Mouse (Mus musculus) liver, postnatal 0 days (tissue): ENCODE data around the gene Abraxas2. TPM values are rescaled to one million over a fixed set of nuclear protein-coding genes. Genes with fewer than 3 reads are reported as not detected.

Experiments
- ATAC-seq: fragments of 200-750 bp; cut with Nextera tagmentation; 2 replicates; pipeline ENCODE4 v1.8.0; 2017; ENCODE audit warnings: mild to moderate bottlenecking, moderate library complexity
- DNase-seq: peaks from one replicate; pipeline ENCODE4 v3.0.0-alpha.2; 2016
- H3K27ac ChIP-seq: fragments of 300-500 bp; sonication (generic); 2 replicates; pipeline ENCODE4 v1.5.1; 2014; ENCODE audit warnings: antibody characterized with exemption, moderate library complexity, mild to moderate bottlenecking, low read depth
- H3K27me3 ChIP-seq: fragments of 300-500 bp; sonication (generic); 2 replicates; pipeline ENCODE4 v1.6.1; 2014; ENCODE audit warnings: low read length, control low read depth, mixed read lengths; ENCODE audit not compliant: insufficient read depth
- H3K36me3 ChIP-seq: fragments of 300-500 bp; sonication (generic); replicated peaks from 2 replicates; pipeline ENCODE4 v1.6.1; 2014; ENCODE audit warnings: mild to moderate bottlenecking, control low read depth, low read length, moderate library complexity, mixed read lengths; ENCODE audit not compliant: insufficient read depth
- H3K4me1 ChIP-seq: fragments of 300-500 bp; sonication (generic); 2 replicates; pipeline ENCODE4 v1.6.1; 2014; ENCODE audit warnings: antibody characterized with exemption, mild to moderate bottlenecking, control low read depth; ENCODE audit not compliant: insufficient read depth
- H3K4me2 ChIP-seq: fragments of 300-500 bp; sonication (generic); 2 replicates; pipeline ENCODE4 v1.6.1; 2014; ENCODE audit warnings: low read depth, mild to moderate bottlenecking, low read length, moderate library complexity, mixed read lengths
- H3K4me3 ChIP-seq: fragments of 300-500 bp; sonication (generic); 2 replicates; pipeline ENCODE4 v1.5.1; 2014; ENCODE audit warnings: low read depth, low read length
- H3K9ac ChIP-seq: fragments of 300-500 bp; sonication (generic); replicated peaks from 2 replicates; pipeline ENCODE4 v1.6.1; 2014; ENCODE audit warnings: mild to moderate bottlenecking, moderate library complexity
- H3K9me3 ChIP-seq: fragments of 300-500 bp; sonication (generic); 2 replicates; pipeline ENCODE4 v1.6.1; 2016; ENCODE audit warnings: mild to moderate bottlenecking, control low read depth, low read length, mixed read lengths
- CTCF ChIP-seq: sonication (generic); IDR thresholded peaks from 2 replicates; pipeline ENCODE4 v1.5.1; 2016; ENCODE audit warnings: antibody characterized with exemption, low read depth
- EP300 ChIP-seq: IDR thresholded peaks from 2 replicates; pipeline ENCODE4 v1.6.1; 2016; ENCODE audit warnings: antibody characterized with exemption, low read depth, mild to moderate bottlenecking
- WGBS: fragments of 180-500 bp; shearing (Covaris S2); extraction: QIAGEN DNeasy Blood & Tissue Kit; methylation state at CpG from one replicate; pipeline ENCODE4 v1.1.7; 2014; ENCODE audit not compliant: insufficient replicate concordance; 5-methylcytosine and 5-hydroxymethylcytosine counted together
- polyA plus RNA-seq: library from polyadenylated mRNA; unstranded; fragments of >200 nt; fragmentation: Nextera tagmentation; extraction: Ambion mirVana; gene quantifications from 2 replicates; pipeline ENCODE4 v1.2.1, GENCODE M21; 2015

The Abraxas2 gene
- polyA plus RNA-seq, 1 experiment from 2014 or later = 15.5 TPM

- Histone ChIP-seq H3K4me1 (peaks cover 6% of the 10 kb centered on the region), H3K9ac (no peak overlapping the region; the same call in 1 of the 2 replicates), H3K36me3 (no peaks in the 10 kb centered on the region), H3K4me2 (peak overlapping the region; percentile 67), H3K27me3 (no peaks in the 10 kb centered on the region), H3K4me3 (peak overlapping the region; percentile 84), H3K27ac (peak overlapping the region; percentile 100; the same call in 1 of the 2 replicates), H3K9me3 (no peaks in the 10 kb centered on the region)
- ATAC-seq (no peak), DNase-seq (no peak)
- TF ChIP-seq CTCF (peak; percentile 53), EP300 (no peak)
- WGBS = 86% methylated on average over 5 of the region's 5 CpGs
Measured at GRCm38 (mm10) chr7:132930055-132930454, 71.0 kb downstream of the Abraxas2 start.

GRCm38 (mm10) chr7:132930850-132931559 lies 72.0 kb downstream of the Abraxas2 start, which contains the start of gene Zranb1:
TSS of gene Zranb1 (plus strand) at chr7:132931142.
- Histone ChIP-seq H3K4me3 (peak within 1 kb of the TSS; percentile 84), H3K4me1 (peaks cover 6% of the 10 kb centered on the region), H3K4me2 (peak within 1 kb of the TSS; percentile 67), H3K9me3 (no peaks in the 10 kb centered on the region), H3K27me3 (no peaks in the 10 kb centered on the region), H3K36me3 (no peaks in the 10 kb centered on the region), H3K9ac (peak within 1 kb of the TSS; percentile 95), H3K27ac (peak within 1 kb of the TSS; percentile 100)
- WGBS = under 1% methylated on average over 52 of the region's 93 CpGs
- TF ChIP-seq CTCF (no peak), EP300 (no peak; the same call in 1 of the 2 replicates)
- ATAC-seq = peak; percentile 97
- peak; percentile 99 for DNase-seq

- ATAC-seq = peak; percentile 32
- WGBS = 6% methylated on average over 50 of the region's 55 CpGs
Measured at GRCm38 (mm10) chr7:132931560-132932351, 72.7 kb downstream of the Abraxas2 start.

GRCm38 (mm10) chr7:132933331-132933730 lies 74.3 kb downstream of the Abraxas2 start:
- 78% methylated on average over 1 of the region's 1 CpGs for WGBS
- H3K4me2 ChIP-seq = peak overlapping the region; percentile 41

More at GRCm38 (mm10) chr7:132931560-132932351, 72.7 kb downstream of the Abraxas2 start:
- Histone ChIP-seq H3K9ac (peak overlapping the region; percentile 95), H3K27me3 (no peaks in the 10 kb centered on the region), H3K27ac (peak overlapping the region; percentile 100), H3K4me1 (peaks cover 6% of the 10 kb centered on the region), H3K36me3 (no peaks in the 10 kb centered on the region), H3K4me2 (peak overlapping the region; percentile 67), H3K4me3 (peak overlapping the region; percentile 84), H3K9me3 (no peaks in the 10 kb centered on the region)
- peak; percentile 63 for DNase-seq
- TF ChIP-seq EP300 = no peak
- TF ChIP-seq CTCF = no peak

More at GRCm38 (mm10) chr7:132933331-132933730, 74.3 kb downstream of the Abraxas2 start:
- Histone ChIP-seq H3K27me3 (no peaks in the 10 kb centered on the region), H3K9ac (no peak overlapping the region), H3K36me3 (no peaks in the 10 kb centered on the region), H3K4me1 (peaks cover 6% of the 10 kb centered on the region), H3K4me3 (no peak overlapping the region), H3K27ac (no peak overlapping the region), H3K9me3 (no peaks in the 10 kb centered on the region)
- ATAC-seq = no peak
- TF ChIP-seq EP300 (no peak), CTCF (no peak)
- no peak for DNase-seq

Other genes starting within 250 kb of the Abraxas2 start
- 9.0 and 10.4 TPM in 2 replicates for gene Lhpp, start 248.6 kb upstream of the Abraxas2 start, polyA plus RNA-seq
- 15.2 and 17.2 TPM in 2 replicates for gene Fam53b, start 45.3 kb upstream of the Abraxas2 start, polyA plus RNA-seq
- 14.1 and 15.0 TPM in 2 replicates for gene Eef1akmt2, start 6.6 kb upstream of the Abraxas2 start, polyA plus RNA-seq
- gene Zranb1, start 71.9 kb downstream of the Abraxas2 start, polyA plus RNA-seq = 10.0 and 11.6 TPM in 2 replicates